Mouse (Mus musculus) embryonic facial prominence, embryonic 13.5 days (tissue): ENCODE results near the gene Bax. TPM values are rescaled to one million over a fixed set of nuclear protein-coding genes. Genes with fewer than 3 reads are reported as not detected.

Source experiments
- ATAC-seq: fragments of 200-750 bp; cut with Nextera tagmentation; 2 replicates; pipeline ENCODE4 v1.8.0; 2017; ENCODE audit warnings: low read depth; ENCODE audit not compliant: insufficient number of reproducible peaks, insufficient read depth, low FRiP score, low TSS enrichment
- H3K27ac ChIP-seq: fragments of 300-500 bp; sonication (generic); 2 replicates; pipeline ENCODE4 v1.5.1; 2015; ENCODE audit warnings: moderate library complexity, mild to moderate bottlenecking, inconsistent platforms
- H3K27me3 ChIP-seq: fragments of 300-500 bp; sonication (generic); 2 replicates; pipeline ENCODE4 v1.6.1; 2015; ENCODE audit warnings: mild to moderate bottlenecking, inconsistent platforms
- H3K36me3 ChIP-seq: fragments of 300-500 bp; sonication (generic); 2 replicates; pipeline ENCODE4 v1.6.1; 2015; ENCODE audit warnings: mild to moderate bottlenecking, inconsistent platforms
- H3K4me1 ChIP-seq: fragments of 300-500 bp; sonication (generic); 2 replicates; pipeline ENCODE4 v1.6.1; 2015; ENCODE audit warnings: inconsistent platforms
- H3K4me2 ChIP-seq: fragments of 300-500 bp; sonication (generic); 2 replicates; pipeline ENCODE4 v1.6.1; 2015; ENCODE audit warnings: moderate library complexity, mild to moderate bottlenecking, inconsistent platforms
- H3K4me3 ChIP-seq: fragments of 300-500 bp; sonication (generic); 2 replicates; pipeline ENCODE4 v1.5.1; 2015; ENCODE audit warnings: mild to moderate bottlenecking, inconsistent platforms
- H3K9ac ChIP-seq: fragments of 300-500 bp; sonication (generic); 2 replicates; pipeline ENCODE4 v1.6.1; 2015; ENCODE audit warnings: mild to moderate bottlenecking, inconsistent platforms
- H3K9me3 ChIP-seq: fragments of 300-500 bp; sonication (generic); 2 replicates; pipeline ENCODE4 v1.6.1; 2016; ENCODE audit warnings: inconsistent platforms
- WGBS: fragments of 180-500 bp; shearing (Covaris S2); methylation state at CpG from one replicate; pipeline ENCODE4 v1.1.7; 2015; ENCODE audit warnings: mixed read lengths; 5-methylcytosine and 5-hydroxymethylcytosine counted together
- polyA plus RNA-seq: library from polyadenylated mRNA; unstranded; fragments of >200 nt; fragmentation: Nextera tagmentation; extraction: Ambion mirVana; gene quantifications from 2 replicates; pipeline ENCODE4 v1.2.1, GENCODE M21; 2015

Bax gene
- polyA plus RNA-seq, 1 experiment from 2014 or later = 190 TPM

DNA sequence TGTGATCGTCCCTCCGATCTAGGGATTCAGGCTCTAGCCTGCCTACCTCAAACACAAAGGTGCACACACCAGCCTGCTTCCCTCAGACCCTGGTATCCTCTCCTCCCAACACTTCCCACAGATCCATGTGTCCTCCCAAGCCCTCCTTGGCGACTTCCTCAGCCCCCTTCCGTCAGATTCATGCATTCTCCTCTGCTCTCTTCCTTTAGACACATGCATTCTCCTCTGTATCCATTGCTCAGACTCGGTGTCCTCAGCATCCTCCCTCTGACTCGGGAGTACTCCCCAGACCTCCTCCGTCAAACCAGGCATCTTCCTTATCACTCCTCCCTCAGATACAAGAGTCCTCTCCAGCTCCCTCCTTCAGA, 32.9 kb downstream of the Bax start:
- Histone ChIP-seq H3K27me3 (no peaks in the 10 kb centered on the region), H3K9ac (peak overlapping the region; percentile 95), H3K4me2 (peak overlapping the region; percentile 98), H3K9me3 (no peaks in the 10 kb centered on the region), H3K27ac (peak overlapping the region; percentile 90), H3K4me3 (peak overlapping the region; percentile 91), H3K4me1 (peaks cover 43% of the 10 kb centered on the region), H3K36me3 (peaks cover 32% of the 10 kb centered on the region)
- WGBS = 1% methylated on average over 7 of the region's 7 CpGs
- no peak for ATAC-seq

DNA sequence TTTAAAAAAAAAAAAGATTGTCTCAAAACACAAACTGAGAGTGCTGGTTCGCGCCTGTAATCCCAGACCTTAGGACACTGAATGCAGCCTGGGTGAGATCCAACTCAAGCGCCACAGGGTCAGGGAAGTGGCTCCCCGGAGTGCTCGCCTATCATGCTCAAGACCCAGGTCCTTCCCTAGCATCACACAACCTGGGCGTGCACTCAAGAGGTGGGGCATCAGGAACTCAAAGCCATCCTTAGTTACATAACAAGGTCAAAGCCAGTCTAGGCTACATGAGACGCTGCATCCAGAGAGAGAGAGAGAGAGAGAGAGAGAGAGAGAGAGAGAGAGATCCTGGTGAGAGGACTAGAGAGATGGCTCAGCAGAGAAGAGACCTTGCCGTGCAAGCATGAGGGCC, 40.1 kb downstream of the Bax start:
- H3K9ac ChIP-seq = no peak overlapping the region
- no peaks in the 10 kb centered on the region for H3K4me1 ChIP-seq
- no peaks in the 10 kb centered on the region for H3K9me3 ChIP-seq
- no peak overlapping the region for H3K27ac ChIP-seq
- H3K27me3 ChIP-seq = no peaks in the 10 kb centered on the region
- no peak overlapping the region for H3K4me3 ChIP-seq
- peaks cover 96% of the 10 kb centered on the region for H3K36me3 ChIP-seq
- 90% methylated on average over 8 of the region's 8 CpGs for WGBS
- ATAC-seq = no peak
- H3K4me2 ChIP-seq = no peak overlapping the region

DNA sequence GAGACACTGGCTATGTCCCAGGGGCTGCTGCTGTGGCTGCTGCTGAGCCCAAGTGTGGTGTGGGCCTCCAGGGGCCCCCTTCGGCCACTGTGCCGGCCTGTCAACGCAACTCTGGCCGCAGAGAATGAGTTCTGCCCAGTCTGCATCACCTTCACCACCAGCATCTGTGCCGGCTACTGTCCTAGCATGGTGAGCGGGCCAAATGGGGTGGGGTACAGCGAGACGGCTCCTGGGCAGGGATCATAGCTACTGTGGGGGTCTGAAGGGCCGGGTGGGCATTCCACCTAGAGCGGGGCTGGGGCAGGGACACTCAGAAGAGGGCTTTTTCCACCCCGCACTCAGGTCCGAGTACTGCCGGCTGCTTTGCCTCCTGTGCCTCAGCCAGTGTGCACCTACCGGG, 45.5 kb downstream of the Bax start:
- H3K4me2 ChIP-seq = no peak overlapping the region
- no peak for ATAC-seq
- 90% methylated on average over 14 of the region's 14 CpGs for WGBS

DNA sequence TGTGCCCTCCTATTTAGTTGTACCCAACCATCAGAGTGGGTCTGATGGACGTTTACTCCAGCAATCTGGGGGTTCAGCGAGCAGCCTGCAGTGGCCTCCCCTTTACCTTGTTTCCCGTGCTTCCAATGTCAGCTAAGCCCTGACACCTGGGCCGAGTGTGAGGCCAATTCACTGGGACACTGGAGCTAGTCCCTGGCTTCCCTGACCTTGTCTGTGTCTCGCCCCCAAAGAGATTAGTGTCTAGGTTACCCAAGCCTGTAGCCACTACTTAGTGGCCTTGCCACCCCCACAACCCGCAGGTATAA, 46.1 kb downstream of the Bax start, which contains the start of gene Lhb:
Lhb (plus strand) TSS at position 206 of the 305 bp plus-strand sequence.
- 54% methylated on average over 6 of the region's 6 CpGs for WGBS
- H3K36me3 ChIP-seq = peaks cover 51% of the 10 kb centered on the region
- ATAC-seq = no peak
- peaks cover 28% of the 10 kb centered on the region for H3K4me1 ChIP-seq
- H3K27ac ChIP-seq = no peak within 1 kb of the TSS
- peak within 1 kb of the TSS; percentile 47 for H3K4me2 ChIP-seq
- peaks cover 50% of the 10 kb centered on the region for H3K27me3 ChIP-seq
- peak within 1 kb of the TSS; percentile 11; the same call in 1 of the 2 replicates for H3K4me3 ChIP-seq
- peak within 1 kb of the TSS; percentile 56; the same call in 1 of the 2 replicates for H3K9ac ChIP-seq
- no peaks in the 10 kb centered on the region for H3K9me3 ChIP-seq

More for the DNA sequence above, 45.5 kb downstream of the Bax start:
- Histone ChIP-seq H3K9ac (no peak overlapping the region), H3K27me3 (peaks cover 43% of the 10 kb centered on the region), H3K4me1 (peaks cover 27% of the 10 kb centered on the region), H3K4me3 (no peak overlapping the region), H3K36me3 (peaks cover 57% of the 10 kb centered on the region), H3K27ac (no peak overlapping the region), H3K9me3 (no peaks in the 10 kb centered on the region)

DNA sequence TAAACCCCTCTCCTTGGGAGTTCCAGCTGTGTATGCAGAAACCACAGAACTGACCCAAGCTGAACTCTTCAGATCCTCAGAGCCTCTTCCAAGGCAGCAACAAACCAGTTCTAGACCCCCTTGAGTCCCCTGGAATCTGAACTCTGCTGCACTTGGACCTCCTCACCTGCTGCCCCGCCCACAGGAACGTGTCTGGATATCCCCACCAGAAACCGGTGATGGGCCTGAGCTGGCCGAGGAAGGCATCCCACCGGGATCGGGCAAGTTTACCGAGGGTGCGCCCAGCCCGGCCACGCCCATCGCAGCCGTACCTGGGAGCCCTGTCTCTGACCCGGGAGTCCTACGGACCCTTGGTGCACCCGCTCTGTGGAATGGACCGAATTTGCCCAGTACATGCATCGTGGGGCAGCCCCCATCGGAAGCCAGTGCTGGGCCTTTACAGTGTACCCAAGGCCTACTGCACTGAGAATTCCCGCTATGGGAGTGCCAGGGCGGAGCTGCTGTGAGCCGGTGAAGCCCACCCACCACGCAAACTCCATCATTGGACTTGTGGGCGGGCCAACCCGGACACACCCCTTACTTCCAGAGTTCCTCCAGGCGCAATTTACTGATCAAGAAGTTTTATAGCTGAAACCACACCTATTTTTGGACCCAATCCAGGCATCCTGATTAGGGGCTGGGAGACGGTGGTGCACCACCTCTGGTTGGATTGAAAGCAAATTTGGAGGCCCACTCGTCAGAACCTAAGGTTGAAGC, 46.7 kb downstream of the Bax start:
- peaks cover 33% of the 10 kb centered on the region for H3K4me1 ChIP-seq
- 12% methylated on average over 27 of the region's 27 CpGs for WGBS
- no peaks in the 10 kb centered on the region for H3K9me3 ChIP-seq
- ATAC-seq = no peak
- peak overlapping the region; percentile 11; the same call in 1 of the 2 replicates for H3K4me3 ChIP-seq
- H3K27me3 ChIP-seq = peaks cover 55% of the 10 kb centered on the region
- no peak overlapping the region for H3K27ac ChIP-seq
- peak overlapping the region; percentile 56; the same call in 1 of the 2 replicates for H3K9ac ChIP-seq
- peak overlapping the region; percentile 47 for H3K4me2 ChIP-seq
- H3K36me3 ChIP-seq = peaks cover 46% of the 10 kb centered on the region

DNA sequence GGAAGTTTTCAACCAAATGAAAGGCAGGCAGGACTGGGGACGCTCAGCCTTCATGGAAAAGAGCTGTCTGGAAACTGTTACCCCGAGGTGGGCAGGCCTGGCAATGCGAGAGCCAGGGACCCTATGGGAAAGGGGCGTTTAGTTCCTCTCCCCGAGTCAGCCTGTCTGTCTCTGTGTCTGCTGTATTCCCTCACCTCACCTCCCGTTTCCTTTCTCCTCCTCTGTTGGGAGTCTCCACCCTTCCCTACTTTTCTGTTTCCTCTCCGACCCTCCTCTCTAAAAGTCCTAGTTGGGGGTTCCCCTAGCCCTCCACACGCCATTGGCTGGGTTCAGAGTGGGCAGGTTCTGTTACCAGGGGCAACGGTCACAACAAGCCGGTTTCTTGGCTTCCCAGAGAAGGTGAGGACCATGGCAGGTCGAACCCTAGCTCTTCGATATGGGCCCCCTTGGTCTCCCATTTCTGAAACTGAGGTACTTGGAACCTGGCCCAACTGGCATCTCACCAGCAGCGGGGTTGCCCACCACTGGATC, 48.7 kb downstream of the Bax start:
- WGBS = 10% methylated on average over 13 of the region's 13 CpGs
- peak overlapping the region; percentile 36 for H3K4me2 ChIP-seq
- H3K4me3 ChIP-seq = peak overlapping the region; percentile 6; the same call in 1 of the 2 replicates
- H3K27ac ChIP-seq = 0 out of 2 replicates have a peak overlapping the region, but pooled peaks have one; percentile 39
- peaks cover 26% of the 10 kb centered on the region for H3K36me3 ChIP-seq
- peaks cover 75% of the 10 kb centered on the region for H3K27me3 ChIP-seq
- no peak overlapping the region for H3K9ac ChIP-seq
- peaks cover 48% of the 10 kb centered on the region for H3K4me1 ChIP-seq
- no peaks in the 10 kb centered on the region for H3K9me3 ChIP-seq
- ATAC-seq = no peak

DNA sequence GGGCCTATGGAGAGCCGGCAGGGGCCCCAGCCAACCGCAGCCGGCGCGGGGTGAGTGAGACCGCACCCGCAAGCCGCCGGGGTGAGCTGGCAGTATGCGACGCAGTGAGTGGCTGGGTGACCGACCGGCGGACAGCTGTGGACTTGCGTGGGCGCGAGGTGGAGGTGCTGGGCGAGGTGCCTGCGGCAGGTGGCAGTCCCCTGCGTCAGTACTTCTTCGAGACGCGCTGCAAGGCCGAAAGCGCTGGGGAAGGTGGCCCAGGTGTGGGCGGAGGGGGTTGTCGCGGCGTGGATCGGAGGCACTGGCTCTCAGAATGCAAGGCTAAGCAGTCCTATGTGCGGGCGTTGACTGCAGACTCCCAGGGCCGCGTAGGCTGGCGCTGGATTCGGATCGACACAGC, 51.1 kb downstream of the Bax start:
- 12% methylated on average over 37 of the region's 37 CpGs for WGBS
- no peaks in the 10 kb centered on the region for H3K9me3 ChIP-seq
- H3K4me3 ChIP-seq = peak overlapping the region; percentile 15
- H3K4me2 ChIP-seq = peak overlapping the region; percentile 45
- H3K27me3 ChIP-seq = peaks cover 92% of the 10 kb centered on the region
- H3K9ac ChIP-seq = 0 out of 2 replicates have a peak overlapping the region, but pooled peaks have one; percentile 12
- no peak overlapping the region for H3K27ac ChIP-seq
- no peak for ATAC-seq
- H3K4me1 ChIP-seq = peaks cover 49% of the 10 kb centered on the region
- H3K36me3 ChIP-seq = peaks cover 2% of the 10 kb centered on the region

DNA sequence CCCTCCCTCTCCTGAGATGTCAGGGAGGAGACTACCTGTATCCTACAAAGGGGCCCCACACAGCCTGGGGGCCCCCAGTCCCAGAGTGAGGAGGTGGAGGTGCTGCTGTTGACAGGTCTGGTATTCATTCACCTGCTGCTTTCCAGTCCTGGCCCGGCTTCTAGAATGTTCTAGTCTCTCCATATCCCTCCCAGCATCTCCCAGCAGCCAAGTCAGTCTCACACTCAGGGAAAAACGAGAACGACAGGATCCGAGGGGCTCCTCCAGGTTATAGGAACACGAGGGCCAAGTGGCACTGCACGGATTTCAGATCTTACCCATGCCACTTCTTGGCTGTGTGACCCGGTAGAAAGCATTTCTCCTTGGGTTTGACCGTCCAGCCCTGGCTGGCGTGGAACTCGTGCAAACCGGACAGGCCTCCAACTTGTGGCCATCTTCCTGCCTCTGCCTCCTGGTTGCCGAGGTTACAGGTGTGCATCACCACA, 51.9 kb downstream of the Bax start:
- Histone ChIP-seq H3K27me3 (peaks cover 92% of the 10 kb centered on the region), H3K4me2 (peak overlapping the region; percentile 45), H3K9me3 (no peaks in the 10 kb centered on the region), H3K9ac (no peak overlapping the region), H3K36me3 (no peaks in the 10 kb centered on the region), H3K4me3 (peak overlapping the region; percentile 56; the same call in 1 of the 2 replicates), H3K4me1 (peaks cover 40% of the 10 kb centered on the region), H3K27ac (no peak overlapping the region; the same call in 1 of the 2 replicates)
- 40% methylated on average over 12 of the region's 12 CpGs for WGBS
- ATAC-seq = no peak

DNA sequence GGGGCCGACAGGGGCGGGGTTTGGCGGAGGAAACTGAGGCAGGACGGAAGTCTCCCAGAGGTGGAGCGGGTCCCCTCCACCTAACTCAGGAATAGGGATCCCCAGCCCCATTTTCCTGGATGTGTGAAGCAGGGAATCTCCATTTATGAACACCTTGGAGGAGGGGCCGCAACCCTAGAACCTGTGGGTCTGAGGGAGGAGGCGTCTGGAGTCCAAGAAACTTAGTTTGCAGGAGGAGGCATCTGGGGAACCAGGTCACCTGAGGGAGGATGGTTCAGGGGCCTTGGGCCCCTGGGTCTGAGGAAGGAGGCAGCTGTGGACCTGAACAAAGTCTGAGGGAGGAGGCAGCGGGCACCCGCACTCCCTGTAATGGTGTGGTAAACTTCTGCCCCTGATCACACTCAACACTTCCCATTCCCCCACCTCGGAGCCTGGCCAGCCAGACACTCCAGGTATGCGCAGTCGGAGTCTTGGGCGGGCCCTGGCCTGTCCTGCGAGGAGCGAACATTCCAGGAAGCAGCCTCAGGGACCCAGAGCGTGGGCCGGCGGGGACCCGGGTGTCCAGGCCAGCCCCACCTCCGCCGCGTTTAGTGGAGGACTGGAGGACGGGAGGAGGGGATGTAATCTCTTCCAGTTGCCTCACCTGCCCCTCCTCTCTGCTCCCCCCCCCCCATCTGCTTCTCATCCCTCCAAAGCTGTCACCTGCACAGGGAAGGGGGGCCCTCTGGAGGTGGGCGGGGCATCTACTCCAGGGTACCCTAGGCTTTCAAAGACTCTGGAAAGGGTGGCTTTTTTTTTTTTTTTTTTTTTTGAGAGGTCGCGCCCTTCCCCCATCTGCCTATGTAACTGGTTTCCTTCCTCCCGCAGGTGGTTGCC, 52.6 kb downstream of the Bax start:
- peak overlapping the region; percentile 56 for H3K4me3 ChIP-seq
- peaks cover 37% of the 10 kb centered on the region for H3K4me1 ChIP-seq
- H3K36me3 ChIP-seq = no peaks in the 10 kb centered on the region
- H3K27ac ChIP-seq = peak overlapping the region; percentile 77
- peak overlapping the region; percentile 71 for H3K4me2 ChIP-seq
- H3K9me3 ChIP-seq = no peaks in the 10 kb centered on the region
- peaks cover 96% of the 10 kb centered on the region for H3K27me3 ChIP-seq
- WGBS = 2% methylated on average over 26 of the region's 27 CpGs
- peak; percentile 46; the same call in 1 of the 2 replicates for ATAC-seq
- peak overlapping the region; percentile 72 for H3K9ac ChIP-seq

DNA sequence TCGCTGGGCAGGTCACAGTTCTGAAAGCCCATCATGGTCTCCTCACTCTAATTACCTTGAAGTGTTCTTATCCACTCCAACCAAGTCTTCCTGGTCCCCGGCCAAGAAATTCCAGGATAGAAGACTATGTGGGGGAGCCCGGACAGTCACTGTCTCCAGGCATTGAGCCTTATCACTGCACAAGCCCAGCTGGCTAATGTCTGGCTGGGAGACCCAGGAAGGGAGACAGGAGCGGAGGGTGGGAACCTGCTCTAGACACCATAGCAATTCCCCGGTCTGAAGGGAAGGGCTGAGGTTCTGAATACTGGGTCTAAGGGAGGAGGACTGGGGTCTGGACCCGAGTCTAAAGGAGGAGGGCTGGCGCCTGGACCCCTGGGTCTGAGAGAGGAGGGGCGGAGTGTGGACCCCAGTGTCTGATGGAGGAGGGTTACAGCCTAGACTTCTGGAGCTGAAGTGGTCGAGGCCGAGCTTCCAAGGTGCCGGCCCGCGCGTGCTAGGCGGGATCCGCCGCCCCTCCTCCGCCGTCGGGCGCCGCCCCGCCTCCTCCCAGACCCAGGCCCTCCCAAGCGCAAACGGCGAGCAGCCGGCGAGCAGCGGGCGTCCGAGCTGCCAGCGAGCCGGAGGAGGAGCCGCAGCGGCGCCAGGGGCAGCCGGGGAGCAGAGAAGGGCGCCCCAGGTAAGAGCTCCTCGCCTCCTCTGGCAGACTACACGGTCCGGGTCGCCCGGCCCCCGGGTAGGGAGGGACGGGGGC, 53.4 kb downstream of the Bax start, which contains the start of gene Ntf5:
Ntf5 (plus strand) TSS at position 583 of the 751 bp plus-strand sequence.
- Histone ChIP-seq H3K4me3 (peak within 1 kb of the TSS; percentile 56), H3K9me3 (no peaks in the 10 kb centered on the region), H3K36me3 (no peaks in the 10 kb centered on the region), H3K27me3 (peaks cover 96% of the 10 kb centered on the region), H3K4me2 (peak within 1 kb of the TSS; percentile 71), H3K4me1 (peaks cover 33% of the 10 kb centered on the region), H3K9ac (peak within 1 kb of the TSS; percentile 72), H3K27ac (peak within 1 kb of the TSS; percentile 77)
- 3% methylated on average over 36 of the region's 45 CpGs for whole genome bisulfite sequencing
- peak; percentile 28; the same call in 1 of the 2 replicates for ATAC-seq
